Mouse (Mus musculus): ENCODE data around the gene Insc. TPM values are rescaled to one million over a fixed set of nuclear protein-coding genes. Genes with fewer than 3 reads are reported as not detected.
A peak's percentile ranks its signal among the peaks of the same experiment; 100 is the strongest.
"Not testable (repeated sequence)": the region's sequence is repeated elsewhere in the genome, so short reads cannot be mapped to it uniquely, and the experiment has no call there.

Gene Insc
- polyA plus RNA-seq (2012; ENCODE audit: insufficient read depth, insufficient read length, missing spikeins): not detected in 2 replicates

GRCm38 (mm10) chr7:114743022-114743780 is at the start of gene Insc:
Gene Insc, plus strand, starts transcription at chr7:114743694.
- TF ChIP-seq POLR2A (IDR thresholded peaks at IDR 0.05; ENCODE audit: borderline replicate concordance, low read depth, low read length) (no peak), CTCF (IDR thresholded peaks at IDR 0.05; ENCODE audit: low read depth, low read length) (no peak)

GRCm38 (mm10) chr7:114700871-114701270 is 42.6 kb upstream of the Insc start:
- TF ChIP-seq CTCF (IDR thresholded peaks at IDR 0.05; ENCODE audit: low read depth, low read length): no peak
- TF ChIP-seq POLR2A (IDR thresholded peaks at IDR 0.05; ENCODE audit: borderline replicate concordance, low read depth, low read length): no peak
- no peak overlapping the region for H3K27ac ChIP-seq (ENCODE audit: insufficient read depth, low read depth, low read length)
- no peaks in the 10 kb centered on the region for H3K4me1 ChIP-seq (ENCODE audit: control insufficient read depth, insufficient read depth, low read length)
- H3K4me3 ChIP-seq (ENCODE audit: insufficient read depth, low read length): no peak overlapping the region

More at GRCm38 (mm10) chr7:114743022-114743780, at the start of gene Insc:
- Histone ChIP-seq H3K4me1 (ENCODE audit: control insufficient read depth, insufficient read depth, low read length) (no peaks in the 10 kb centered on the region), H3K27ac (ENCODE audit: insufficient read depth, low read depth, low read length) (no peak within 1 kb of the TSS), H3K4me3 (ENCODE audit: insufficient read depth, low read length) (no peak within 1 kb of the TSS)

GRCm38 (mm10) chr7:114706716-114707115 is 36.8 kb upstream of the Insc start:
- Histone ChIP-seq H3K4me1 (ENCODE audit: control insufficient read depth, insufficient read depth, low read length) (peaks cover 9% of the 10 kb centered on the region), H3K4me3 (ENCODE audit: insufficient read depth, low read length) (no peak overlapping the region), H3K27ac (ENCODE audit: insufficient read depth, low read depth, low read length) (no peak overlapping the region)
- TF ChIP-seq POLR2A (IDR thresholded peaks at IDR 0.05; ENCODE audit: borderline replicate concordance, low read depth, low read length): no peak
- TF ChIP-seq CTCF (IDR thresholded peaks at IDR 0.05; ENCODE audit: low read depth, low read length): no peak

- H3K4me3 ChIP-seq (ENCODE audit: insufficient read depth, low read length): no peak overlapping the region
- H3K4me1 ChIP-seq (ENCODE audit: control insufficient read depth, insufficient read depth, low read length): peaks cover 12% of the 10 kb centered on the region
- H3K27ac ChIP-seq (ENCODE audit: insufficient read depth, low read depth, low read length): no peak overlapping the region
- TF ChIP-seq CTCF (IDR thresholded peaks at IDR 0.05; ENCODE audit: low read depth, low read length) (no peak), POLR2A (IDR thresholded peaks at IDR 0.05; ENCODE audit: borderline replicate concordance, low read depth, low read length) (no peak)
These were observed 36.1 kb upstream of the Insc start for GRCm38 (mm10) chr7:114707398-114707797.

- Histone ChIP-seq H3K4me3 (ENCODE audit: insufficient read depth, low read length) (no peak overlapping the region), H3K4me1 (ENCODE audit: control insufficient read depth, insufficient read depth, low read length) (peaks cover 17% of the 10 kb centered on the region), H3K27ac (ENCODE audit: insufficient read depth, low read depth, low read length) (peak overlapping the region; percentile 78)
- TF ChIP-seq POLR2A (IDR thresholded peaks at IDR 0.05; ENCODE audit: borderline replicate concordance, low read depth, low read length) (no peak), CTCF (IDR thresholded peaks at IDR 0.05; ENCODE audit: low read depth, low read length) (no peak)
These were observed 33.1 kb upstream of the Insc start for GRCm38 (mm10) chr7:114710419-114710818.

- Histone ChIP-seq H3K4me3 (ENCODE audit: insufficient read depth, low read length) (no peak overlapping the region), H3K27ac (ENCODE audit: insufficient read depth, low read depth, low read length) (peak overlapping the region; percentile 28; the same call in 1 of the 2 replicates), H3K4me1 (ENCODE audit: control insufficient read depth, insufficient read depth, low read length) (peaks cover 17% of the 10 kb centered on the region)
- TF ChIP-seq POLR2A (IDR thresholded peaks at IDR 0.05; ENCODE audit: borderline replicate concordance, low read depth, low read length) (no peak), CTCF (IDR thresholded peaks at IDR 0.05; ENCODE audit: low read depth, low read length) (no peak)
These were observed 31.0 kb upstream of the Insc start for GRCm38 (mm10) chr7:114712523-114712922.

GRCm38 (mm10) chr7:114718300-114718699 is 25.2 kb upstream of the Insc start, which contains the start of gene Calcb:
Gene Calcb, plus strand, starts transcription at chr7:114718643.
- TF ChIP-seq CTCF (IDR thresholded peaks at IDR 0.05; ENCODE audit: low read depth, low read length) (no peak), POLR2A (IDR thresholded peaks at IDR 0.05; ENCODE audit: borderline replicate concordance, low read depth, low read length) (no peak)
- Histone ChIP-seq H3K4me1 (ENCODE audit: control insufficient read depth, insufficient read depth, low read length) (no peaks in the 10 kb centered on the region), H3K27ac (ENCODE audit: insufficient read depth, low read depth, low read length) (no peak within 1 kb of the TSS), H3K4me3 (ENCODE audit: insufficient read depth, low read length) (peak within 1 kb of the TSS; percentile 48)

GRCm38 (mm10) chr7:114719381-114720131 is 23.9 kb upstream of the Insc start:
- H3K4me3 ChIP-seq (ENCODE audit: insufficient read depth, low read length): peak overlapping the region; percentile 48
- no peak overlapping the region for H3K27ac ChIP-seq (ENCODE audit: insufficient read depth, low read depth, low read length)
- H3K4me1 ChIP-seq (ENCODE audit: control insufficient read depth, insufficient read depth, low read length): no peaks in the 10 kb centered on the region
- TF ChIP-seq CTCF (IDR thresholded peaks at IDR 0.05; ENCODE audit: low read depth, low read length) (peak; percentile 56; the same call in 1 of the 2 replicates), POLR2A (IDR thresholded peaks at IDR 0.05; ENCODE audit: borderline replicate concordance, low read depth, low read length) (no peak)

GRCm38 (mm10) chr7:114729696-114730095 is 13.8 kb upstream of the Insc start:
- not testable (repeated sequence) for H3K4me3 ChIP-seq (ENCODE audit: insufficient read depth, low read length); H3K4me1 ChIP-seq (ENCODE audit: control insufficient read depth, insufficient read depth, low read length); H3K27ac ChIP-seq (ENCODE audit: insufficient read depth, low read depth, low read length)

- TF ChIP-seq POLR2A (IDR thresholded peaks at IDR 0.05; ENCODE audit: borderline replicate concordance, low read depth, low read length) (no peak), CTCF (IDR thresholded peaks at IDR 0.05; ENCODE audit: low read depth, low read length) (no peak)
- H3K4me3 ChIP-seq (ENCODE audit: insufficient read depth, low read length): no peak overlapping the region
- no peaks in the 10 kb centered on the region for H3K4me1 ChIP-seq (ENCODE audit: control insufficient read depth, insufficient read depth, low read length)
- H3K27ac ChIP-seq (ENCODE audit: insufficient read depth, low read depth, low read length): no peak overlapping the region
These were observed 12.3 kb upstream of the Insc start for GRCm38 (mm10) chr7:114731175-114731574.
